Mouse (Mus musculus): Measurements from ENCODE around the gene Bicc1.

GRCm38 (mm10) chr10:71120769-71121165, 38.7 kb downstream of the Bicc1 start:
- TF ChIP-seq CTCF (IDR thresholded peaks at IDR 0.05; ENCODE audit: control insufficient read depth, insufficient read depth, insufficient replicate concordance, low read depth, low read length) = no peak
- no peak for TF ChIP-seq POLR2A (IDR thresholded peaks at IDR 0.05; ENCODE audit: control insufficient read depth, low read depth, low read length)
